Mouse (Mus musculus): ENCODE measurements at regions not wholly inside any gene's neighbourhood (a gene's known extent, or its start where the extent isn't known, plus 50 kb on each side); places are given as distances from the start of the nearest gene placed in this dataset.

GRCm38 (mm10) chr3:15007821-15008220 is 121.7 kb downstream of the Car2 start:
- no peak for TF ChIP-seq POLR2A (IDR thresholded peaks at IDR 0.05; ENCODE audit: borderline replicate concordance, extremely low read depth, low read depth, low read length)
- TF ChIP-seq CTCF (IDR thresholded peaks at IDR 0.05; ENCODE audit: insufficient read depth, low read length), result no peak

All from lung, adult 2 months (tissue).